Mouse (Mus musculus): Measurements from ENCODE around the gene Selenos. TPM values are rescaled to one million over a fixed set of nuclear protein-coding genes. Genes with fewer than 3 reads are reported as not detected.

The Selenos gene
- 157 TPM for polyA plus RNA-seq (2014; fragmentation: Illumina TruSeq; extraction: RNeasy Lipid Tissue Mini Kit (QIAGEN cat#74804); ENCODE audit: insufficient read depth, low read depth, low replicate concordance)

GRCm38 (mm10) chr7:66079364-66080230, at the start of gene Selenos:
Gene Selenos, plus strand, starts transcription at chr7:66079649.

GRCm38 (mm10) chr7:66043552-66044459, 35.6 kb upstream of the Selenos start, which contains the start of gene Gm45213:
Gene Gm45213, plus strand, starts transcription at chr7:66043602.

GRCm38 (mm10) chr7:66058703-66059102, 20.7 kb upstream of the Selenos start, which contains the start of gene Snrpa1:
Gene Snrpa1, plus strand, starts transcription at chr7:66059003.

GRCm38 (mm10) chr7:66108961-66109854, 29.8 kb downstream of the Selenos start, which contains the start of gene Chsy1:
Gene Chsy1, plus strand, starts transcription at chr7:66109515.

Other genes with a start within 250 kb of the Selenos start
- gene Pcsk6, start 217.9 kb upstream of the Selenos start, polyA plus RNA-seq (2014; fragmentation: Illumina TruSeq; extraction: RNeasy Lipid Tissue Mini Kit (QIAGEN cat#74804); ENCODE audit: insufficient read depth, low read depth, low replicate concordance): 4.3 TPM
- gene Gm45213, start 36.0 kb upstream of the Selenos start, polyA plus RNA-seq (2014; fragmentation: Illumina TruSeq; extraction: RNeasy Lipid Tissue Mini Kit (QIAGEN cat#74804); ENCODE audit: insufficient read depth, low read depth, low replicate concordance): not detected
- 33.8 TPM for gene Snrpa1, start 20.6 kb upstream of the Selenos start, polyA plus RNA-seq (2014; fragmentation: Illumina TruSeq; extraction: RNeasy Lipid Tissue Mini Kit (QIAGEN cat#74804); ENCODE audit: insufficient read depth, low read depth, low replicate concordance)
- gene Chsy1, start 29.9 kb downstream of the Selenos start, polyA plus RNA-seq (2014; fragmentation: Illumina TruSeq; extraction: RNeasy Lipid Tissue Mini Kit (QIAGEN cat#74804); ENCODE audit: insufficient read depth, low read depth, low replicate concordance): 14.3 TPM

Data from lung, adult 10 weeks (tissue).